Mouse (Mus musculus) heart, postnatal 4 days (tissue): ENCODE results near the gene Zfp658. TPM values are rescaled to one million over a fixed set of nuclear protein-coding genes. Genes with fewer than 3 reads are reported as not detected.

ENCODE experiments used
- DNase-seq: peaks from one replicate; pipeline ENCODE4 v3.0.0; 2021
- total RNA-seq, 2 experiments: library from RNA; stranded (reverse); gene quantifications; 2 replicates each; pipeline ENCODE4 v1.2.3; 2021

The Zfp658 gene
- total RNA-seq, 2 experiments from 2014 or later, result 1.0 to 1.1 TPM

DNA sequence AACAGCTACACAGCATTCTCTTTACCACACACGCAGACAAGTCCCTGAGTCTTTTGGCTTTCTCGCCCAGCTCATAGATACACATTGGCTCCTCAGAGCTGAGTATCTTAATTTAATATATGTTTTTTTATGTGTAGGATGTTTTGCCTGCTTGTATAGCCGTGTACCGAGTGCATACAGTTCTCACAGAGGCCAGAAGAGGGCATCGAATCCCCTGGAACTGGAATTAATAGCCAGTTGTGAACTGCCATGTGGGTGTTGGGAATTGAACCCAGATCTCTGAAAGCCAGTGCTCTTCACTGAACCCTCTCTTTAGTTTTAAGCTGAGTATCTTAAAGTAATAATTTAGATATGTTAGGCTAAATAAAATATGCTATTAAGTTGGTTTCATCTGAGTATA lies 22.7 kb downstream of the Zfp658 start:
- no peak for DNase-seq

DNA sequence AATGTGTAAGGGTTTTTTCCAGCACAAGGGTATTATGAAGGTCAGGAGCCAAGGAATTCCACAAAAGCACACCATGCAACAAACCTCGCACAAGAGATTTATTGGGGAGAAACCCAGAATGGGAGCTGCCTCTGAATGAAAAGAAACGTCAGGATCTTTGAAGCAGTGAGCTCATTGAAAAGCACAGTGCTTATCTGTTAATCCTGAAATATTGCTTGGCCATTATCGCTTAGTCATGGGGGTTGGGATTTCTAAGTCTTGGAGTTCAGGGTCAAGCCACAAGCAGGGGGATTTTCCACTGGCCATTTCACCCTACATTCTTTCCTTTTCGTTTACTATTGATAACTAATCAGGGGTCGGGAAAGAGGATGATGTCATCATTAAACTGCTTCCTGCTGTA lies 39.8 kb downstream of the Zfp658 start:
- no peak for DNase-seq

DNA sequence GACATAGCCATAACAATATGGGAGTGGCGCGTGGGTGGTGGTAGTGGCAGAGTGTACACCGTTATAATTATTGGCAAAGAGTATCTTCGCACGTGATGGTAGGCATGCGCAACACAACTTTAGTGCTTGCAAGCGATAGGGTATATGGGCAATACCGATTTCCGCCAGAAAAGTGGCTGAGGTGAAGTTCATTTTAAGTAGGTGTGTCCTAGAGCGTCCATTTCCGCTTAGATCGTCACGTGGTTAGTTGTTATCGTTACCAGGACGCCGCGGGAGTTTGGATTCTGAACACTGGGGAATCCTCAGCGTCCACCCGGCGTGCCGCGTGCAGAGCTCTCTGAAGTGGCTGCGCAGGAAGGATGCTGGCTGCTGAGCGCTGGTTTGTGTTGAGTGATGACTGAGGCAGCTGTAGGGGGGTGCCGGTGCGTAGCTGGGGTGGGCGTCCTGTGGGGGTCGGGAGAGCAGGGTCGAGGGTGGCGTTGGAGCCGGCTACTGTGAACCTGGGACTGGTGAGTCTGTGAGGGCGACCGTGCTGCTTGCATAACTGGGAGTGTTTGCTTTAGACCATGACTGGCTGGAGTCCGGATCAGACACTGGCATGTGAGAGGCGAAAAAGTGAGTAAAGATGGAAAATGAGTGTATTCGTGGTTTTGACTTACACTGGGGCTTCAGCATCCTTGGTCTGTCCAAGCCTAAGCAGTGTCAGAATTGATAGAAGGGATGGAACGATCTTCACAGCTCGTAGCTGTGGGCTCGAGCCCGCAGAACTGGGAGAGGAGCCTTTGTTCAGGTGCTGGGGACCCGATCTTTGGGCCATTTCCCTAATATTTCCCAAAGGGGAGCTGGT lies 45.1 kb downstream of the Zfp658 start, which contains the start of gene Zfp819:
TSS of gene Zfp819 (plus strand) at position 274 of the 847 bp plus-strand sequence.
- peak; percentile 62 for DNase-seq

DNA sequence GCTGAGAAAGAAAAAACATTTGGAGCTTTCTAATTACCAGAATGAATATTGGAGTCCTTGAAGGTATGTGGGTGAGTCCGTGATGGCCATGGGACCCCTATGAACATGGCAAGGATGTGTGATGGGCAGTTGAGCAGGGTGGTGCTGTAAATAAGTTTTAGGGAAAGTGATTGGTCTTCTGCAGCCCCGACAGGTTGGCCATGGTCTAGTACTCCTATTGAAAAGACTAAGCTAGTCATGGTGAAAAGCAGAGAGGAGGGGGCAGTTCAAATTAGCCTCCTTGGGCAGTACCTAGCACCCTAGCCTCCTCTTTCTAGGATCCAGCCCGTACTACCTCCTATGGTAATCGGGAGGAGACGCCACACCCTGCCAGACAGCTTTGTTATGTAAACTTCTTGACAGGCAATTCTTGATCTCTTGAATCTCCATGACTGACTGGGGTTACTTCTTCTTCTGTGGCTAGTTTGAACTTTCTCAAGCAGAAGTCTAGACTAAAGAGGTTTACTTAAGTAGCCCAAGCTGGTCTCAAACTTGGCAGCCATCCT lies 45.8 kb downstream of the Zfp658 start:
- no peak for DNase-seq

DNA sequence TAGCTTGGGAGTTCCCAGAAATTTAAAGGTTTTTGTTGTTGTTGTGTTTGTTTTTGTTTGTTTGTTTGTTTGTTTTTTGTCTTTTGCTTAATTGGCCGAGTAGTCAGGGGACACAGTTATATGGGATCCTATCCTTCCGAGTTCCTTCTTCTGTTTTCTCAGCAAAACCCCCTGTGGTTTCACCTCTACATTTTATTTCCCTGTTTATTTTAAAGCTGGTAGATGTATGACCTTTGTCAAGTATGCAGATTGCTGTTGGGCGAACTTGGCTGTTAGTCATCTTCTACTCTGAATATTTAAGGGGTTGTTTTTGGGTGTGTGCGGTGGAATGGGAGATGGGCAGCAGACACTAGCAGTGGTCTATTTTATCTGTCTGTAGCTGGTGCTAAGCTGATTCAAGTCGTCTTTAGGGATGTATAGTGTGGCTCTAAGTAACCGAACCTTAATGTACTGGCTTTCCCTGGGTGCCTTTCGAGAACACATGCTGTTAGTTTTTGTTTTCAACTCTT lies 46.3 kb downstream of the Zfp658 start:
- no peak for DNase-seq

DNA sequence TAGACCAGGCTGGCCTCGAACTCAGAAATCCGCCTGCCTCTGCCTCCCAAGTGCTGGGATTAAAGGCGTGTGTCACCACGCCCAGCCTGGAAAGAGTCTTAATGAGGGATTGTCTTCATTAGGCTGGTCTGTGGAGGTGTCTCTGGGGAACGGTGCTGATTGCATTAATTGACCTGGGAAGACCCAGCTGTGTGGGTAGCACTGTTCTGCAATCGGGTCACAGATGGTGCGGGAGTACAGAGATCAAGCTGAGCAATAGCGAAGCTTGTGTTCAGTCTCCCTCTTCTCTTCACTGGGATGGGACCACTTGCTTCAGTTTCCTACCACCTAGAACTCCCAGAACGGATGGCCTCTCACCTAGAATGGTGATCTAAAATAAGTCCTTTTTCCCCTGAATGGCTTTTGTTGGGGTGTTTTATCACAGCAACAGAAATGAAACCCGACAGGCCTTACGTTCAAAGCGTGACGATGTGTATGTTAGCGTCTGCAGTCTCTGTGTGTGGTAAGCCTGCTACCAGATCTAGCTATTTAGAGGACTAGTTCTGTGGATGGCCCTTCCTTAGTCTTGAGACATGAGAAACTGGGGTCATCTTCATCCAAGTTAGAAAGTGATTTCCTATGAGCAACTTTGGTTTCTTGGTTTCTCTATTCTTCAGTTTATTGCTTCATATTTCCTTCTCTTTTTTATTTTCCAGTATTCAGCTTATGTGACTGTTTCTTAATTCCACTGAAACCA lies 51.9 kb downstream of the Zfp658 start:
- no peak for DNase-seq

DNA sequence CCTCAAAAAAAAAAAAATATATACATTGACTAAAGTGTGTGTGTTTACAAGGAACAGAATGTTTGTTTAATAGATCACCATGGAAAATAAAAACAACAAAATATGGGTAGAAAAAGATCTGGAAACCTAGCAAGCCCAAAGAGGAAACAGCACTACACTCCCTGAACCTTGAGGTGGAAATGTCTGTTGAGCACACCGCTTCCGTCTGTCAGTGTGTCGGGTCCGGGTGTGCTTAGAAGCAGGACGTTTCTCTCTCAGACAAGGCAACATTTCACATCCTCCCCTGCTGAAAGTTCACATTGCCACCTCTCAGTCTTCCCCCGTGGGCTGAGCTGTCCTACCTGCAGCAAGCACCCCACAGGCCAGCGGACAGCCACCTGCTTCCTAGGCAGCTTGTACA lies 60.9 kb downstream of the Zfp658 start:
- DNase-seq, result no peak

DNA sequence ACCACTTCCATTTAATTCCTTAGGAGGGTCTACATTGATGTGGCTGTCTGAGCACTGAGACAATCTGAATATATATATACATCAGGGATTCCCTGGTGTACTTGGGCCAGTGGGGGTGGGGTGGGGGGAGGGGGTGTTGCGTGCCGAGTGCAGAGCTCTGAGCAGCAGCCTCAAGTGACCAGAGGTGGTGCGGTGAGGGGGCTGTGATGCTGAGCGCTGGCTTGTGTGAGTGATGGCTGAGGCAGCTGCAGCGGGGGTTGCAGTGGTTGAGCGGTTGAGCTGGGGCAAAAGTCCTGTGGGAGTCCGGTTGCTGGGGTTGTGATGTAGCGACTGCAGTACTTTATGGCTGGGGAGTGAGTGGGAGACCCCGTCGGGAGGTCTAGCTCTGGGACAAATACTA lies 61.8 kb downstream of the Zfp658 start:
- no peak for DNase-seq

Other genes starting within 250 kb of the Zfp658 start
- gene Zfp715, start 249.0 kb upstream of the Zfp658 start, total RNA-seq, result 10 to 100 TPM; 13.9 to 15.3 TPM
- gene Siglecf, start 210.9 kb upstream of the Zfp658 start, total RNA-seq, result under 1 TPM in 1 of 2 experiments, not detected in 1; 0.10 TPM
- under 1 TPM; 0.09 to 0.55 TPM for gene Siglecg, start 154.1 kb upstream of the Zfp658 start, total RNA-seq
- gene Lim2, start 134.6 kb upstream of the Zfp658 start, total RNA-seq, result not detected
- not detected for gene Nkg7, start 125.2 kb upstream of the Zfp658 start, total RNA-seq
- not detected for gene Cldnd2, start 121.5 kb upstream of the Zfp658 start, total RNA-seq
- 100 to 1,000 TPM; 882 to 955 TPM for gene Etfb, start 118.2 kb upstream of the Zfp658 start, total RNA-seq
- 1 to 10 TPM; 2.9 to 3.0 TPM for gene Gm45233, start 118.1 kb upstream of the Zfp658 start, total RNA-seq
- gene Vsig10l, start 99.1 kb upstream of the Zfp658 start, total RNA-seq, result 1 to 10 TPM; 4.1 to 6.3 TPM
- gene Iglon5, start 72.2 kb upstream of the Zfp658 start, total RNA-seq, result under 1 TPM; 0.29 TPM
- not detected for gene 4931406B18Rik, start 56.3 kb upstream of the Zfp658 start, total RNA-seq
- 1 to 10 TPM; 1.7 to 2.1 TPM for gene Cd33, start 17.8 kb upstream of the Zfp658 start, total RNA-seq
- 1 to 10 TPM; 9.4 to 10.0 TPM for gene Zfp719, start 17.4 kb downstream of the Zfp658 start, total RNA-seq
- gene Zfp819, start 44.9 kb downstream of the Zfp658 start, total RNA-seq, result not detected
- gene Ceacam18, start 72.5 kb downstream of the Zfp658 start, total RNA-seq, result not detected
- gene Siglece, start 97.9 kb downstream of the Zfp658 start, total RNA-seq, result under 1 TPM; 0.34 to 0.48 TPM
- 1 to 10 TPM; 4.7 to 5.6 TPM for gene Ctu1, start 109.8 kb downstream of the Zfp658 start, total RNA-seq
- gene Klk14, start 128.2 kb downstream of the Zfp658 start, total RNA-seq, result not detected
- gene Klk13, start 150.3 kb downstream of the Zfp658 start, total RNA-seq, result not detected
- not detected for gene Klk12, start 206.6 kb downstream of the Zfp658 start, total RNA-seq
- not detected for gene Klk11, start 212.3 kb downstream of the Zfp658 start, total RNA-seq
- gene Klk10, start 218.8 kb downstream of the Zfp658 start, total RNA-seq, result not detected
- not detected for gene Klk9, start 229.6 kb downstream of the Zfp658 start, total RNA-seq
- 10 to 100 TPM; 10.6 to 17.4 TPM for gene Klk8, start 235.3 kb downstream of the Zfp658 start, total RNA-seq
- gene Klk7, start 249.0 kb downstream of the Zfp658 start, total RNA-seq, result not detected